Mouse (Mus musculus): ENCODE data around the gene Scnn1g. TPM values are rescaled to one million over a fixed set of nuclear protein-coding genes. Genes with fewer than 3 reads are reported as not detected.

The Scnn1g gene
- polyA plus RNA-seq, 1 experiment: 34.8 TPM

DNA sequence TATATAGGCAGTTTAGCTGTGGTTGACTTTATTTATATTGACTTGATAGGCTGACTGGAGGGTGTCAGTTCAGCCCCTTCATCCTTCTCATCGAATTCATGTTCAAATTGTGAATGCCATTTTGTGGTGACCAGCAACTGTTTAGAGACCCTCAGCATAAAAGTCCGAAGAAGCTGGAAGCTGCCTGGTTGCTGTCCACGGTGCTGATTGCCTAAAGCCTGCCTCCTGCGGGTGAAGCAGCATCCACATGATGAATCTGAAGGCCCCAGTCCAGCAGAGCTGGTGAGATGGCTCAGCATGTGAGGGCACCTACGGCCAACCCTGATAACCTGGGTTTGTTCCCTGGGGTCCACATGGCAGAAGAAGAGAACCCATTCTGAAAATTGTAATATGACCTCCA is 4.1 kb upstream of the Scnn1g start:
- 12% methylated on average over 5 of the region's 5 CpGs for WGBS
- no peaks in the 10 kb centered on the region for H3K4me1 ChIP-seq (ENCODE audit: control insufficient read depth, insufficient read depth, low read length)
- TF ChIP-seq POLR2A (IDR thresholded peaks at IDR 0.05; ENCODE audit: low read depth, low read length) (no peak), CTCF (conservative IDR thresholded peaks at IDR 0.05; ENCODE audit: insufficient read depth, insufficient read length, low read depth, low read length) (no peak; the same call in 1 of the 2 replicates)
- H3K27me3 ChIP-seq (replicated peaks; ENCODE audit: control insufficient read depth, insufficient read depth, low read length): no peaks in the 10 kb centered on the region
- H3K36me3 ChIP-seq (ENCODE audit: control insufficient read depth, insufficient read depth, low read length): no peaks in the 10 kb centered on the region
- peak; percentile 30 for DNase-seq
- H3K27ac ChIP-seq (ENCODE audit: insufficient read depth, low read depth, low read length): no peak overlapping the region
- H3K4me3 ChIP-seq (ENCODE audit: insufficient read depth, low read depth, low read length): no peak overlapping the region

DNA sequence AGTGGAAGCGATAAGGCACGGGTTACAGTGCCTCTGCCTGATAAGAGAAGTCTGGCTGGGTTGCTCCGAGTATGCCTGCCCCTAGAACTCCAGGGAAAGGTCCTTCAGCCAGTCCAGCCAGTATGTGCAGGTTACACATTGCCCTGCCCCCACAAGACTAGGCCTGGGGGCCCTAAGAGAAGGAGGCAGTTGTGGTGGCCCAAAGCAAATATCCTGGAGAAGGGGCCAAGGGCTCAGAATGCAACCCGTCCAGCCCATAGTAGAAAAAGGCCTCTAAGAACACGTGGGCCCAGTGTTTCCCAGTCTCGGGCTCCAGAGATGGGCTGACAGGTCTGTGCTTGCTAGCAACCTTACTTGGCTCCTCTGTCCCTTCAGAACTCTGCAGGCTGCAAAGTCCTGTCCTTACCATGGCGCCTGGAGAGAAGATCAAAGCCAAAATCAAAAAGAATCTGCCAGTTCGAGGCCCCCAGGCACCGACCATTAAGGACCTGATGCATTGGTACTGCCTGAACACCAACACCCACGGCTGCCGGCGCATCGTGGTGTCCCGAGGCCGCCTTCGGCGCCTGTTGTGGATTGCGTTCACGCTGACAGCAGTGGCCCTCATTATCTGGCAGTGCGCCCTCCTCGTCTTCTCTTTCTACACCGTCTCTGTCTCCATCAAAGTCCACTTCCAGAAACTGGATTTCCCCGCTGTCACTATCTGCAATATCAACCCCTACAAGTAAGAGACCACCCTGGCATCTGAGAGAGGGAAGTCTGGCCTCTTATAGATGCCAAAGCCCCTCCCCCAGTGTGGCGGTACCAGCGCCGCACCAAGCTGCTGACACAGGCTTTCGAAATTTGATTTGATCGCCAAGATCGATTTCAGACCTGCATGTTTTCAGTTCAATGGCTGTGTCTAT is 3.5 kb downstream of the Scnn1g start:
- WGBS: 54% methylated on average over 29 of the region's 29 CpGs
- DNase-seq: peak; percentile 16
- Histone ChIP-seq H3K27me3 (replicated peaks; ENCODE audit: control insufficient read depth, insufficient read depth, low read length) (no peaks in the 10 kb centered on the region), H3K27ac (ENCODE audit: insufficient read depth, low read depth, low read length) (peak overlapping the region; percentile 5; the same call in 1 of the 2 replicates), H3K36me3 (ENCODE audit: control insufficient read depth, insufficient read depth, low read length) (no peaks in the 10 kb centered on the region), H3K4me3 (ENCODE audit: insufficient read depth, low read depth, low read length) (no peak overlapping the region), H3K4me1 (ENCODE audit: control insufficient read depth, insufficient read depth, low read length) (no peaks in the 10 kb centered on the region)
- TF ChIP-seq POLR2A (IDR thresholded peaks at IDR 0.05; ENCODE audit: low read depth, low read length) (no peak), CTCF (conservative IDR thresholded peaks at IDR 0.05; ENCODE audit: insufficient read depth, insufficient read length, low read depth, low read length) (no peak)

DNA sequence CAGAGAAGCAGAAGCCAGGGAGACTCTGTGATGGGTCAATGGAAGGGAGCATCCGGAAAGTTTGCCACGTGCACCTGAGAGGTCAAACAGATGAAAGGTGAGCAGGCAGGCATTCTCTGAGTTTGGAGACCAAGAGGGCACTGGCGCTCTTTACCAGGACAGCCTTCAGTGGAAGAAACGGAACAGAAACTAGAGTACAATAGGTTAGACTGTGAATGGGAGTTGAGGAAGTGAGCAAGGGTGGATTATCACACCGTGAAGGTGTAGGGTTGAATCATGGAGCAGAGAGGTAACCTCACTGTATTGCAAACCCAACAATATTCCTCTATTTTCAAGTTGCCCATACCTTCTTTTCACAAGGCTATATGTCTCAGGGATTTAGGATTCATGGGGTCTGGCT is 16.0 kb downstream of the Scnn1g start:
- no peak for TF ChIP-seq CTCF (conservative IDR thresholded peaks at IDR 0.05; ENCODE audit: insufficient read depth, insufficient read length, low read depth, low read length)
- TF ChIP-seq POLR2A (IDR thresholded peaks at IDR 0.05; ENCODE audit: low read depth, low read length): no peak
- no peak for DNase-seq
- Histone ChIP-seq H3K27me3 (replicated peaks; ENCODE audit: control insufficient read depth, insufficient read depth, low read length) (no peaks in the 10 kb centered on the region), H3K4me3 (ENCODE audit: insufficient read depth, low read depth, low read length) (no peak overlapping the region), H3K27ac (ENCODE audit: insufficient read depth, low read depth, low read length) (no peak overlapping the region), H3K36me3 (ENCODE audit: control insufficient read depth, insufficient read depth, low read length) (no peaks in the 10 kb centered on the region; the same call in 1 of the 2 replicates), H3K4me1 (ENCODE audit: control insufficient read depth, insufficient read depth, low read length) (no peaks in the 10 kb centered on the region)
- WGBS: 70% methylated on average over 5 of the region's 5 CpGs

DNA sequence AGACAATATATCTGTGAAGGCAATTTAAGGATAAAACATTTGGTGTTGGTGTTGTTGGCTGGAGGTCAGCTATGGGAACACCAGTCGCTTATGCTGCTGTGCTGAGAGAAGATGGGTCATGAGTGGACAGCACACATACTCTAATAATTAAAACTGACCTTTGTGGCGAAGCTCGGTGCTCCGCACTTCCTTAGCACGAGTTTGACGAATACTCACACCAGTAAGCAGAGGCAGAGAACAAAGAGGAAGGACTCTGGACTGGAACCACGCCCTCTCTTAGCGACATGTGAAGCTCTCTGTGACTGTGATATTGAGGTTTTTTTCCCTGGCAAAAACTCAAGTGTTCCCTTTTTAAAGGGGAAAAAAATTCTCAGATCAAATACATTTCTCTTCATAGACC is 20.5 kb downstream of the Scnn1g start:
- no peak overlapping the region for H3K27ac ChIP-seq (ENCODE audit: insufficient read depth, low read depth, low read length)
- H3K4me1 ChIP-seq (ENCODE audit: control insufficient read depth, insufficient read depth, low read length): no peaks in the 10 kb centered on the region
- no peaks in the 10 kb centered on the region for H3K27me3 ChIP-seq (replicated peaks; ENCODE audit: control insufficient read depth, insufficient read depth, low read length)
- H3K4me3 ChIP-seq (ENCODE audit: insufficient read depth, low read depth, low read length): no peak overlapping the region
- DNase-seq: no peak
- H3K36me3 ChIP-seq (ENCODE audit: control insufficient read depth, insufficient read depth, low read length): no peaks in the 10 kb centered on the region; the same call in 1 of the 2 replicates
- TF ChIP-seq POLR2A (IDR thresholded peaks at IDR 0.05; ENCODE audit: low read depth, low read length) (no peak), CTCF (conservative IDR thresholded peaks at IDR 0.05; ENCODE audit: insufficient read depth, insufficient read length, low read depth, low read length) (no peak)
- 46% methylated on average over 8 of the region's 8 CpGs for WGBS

DNA sequence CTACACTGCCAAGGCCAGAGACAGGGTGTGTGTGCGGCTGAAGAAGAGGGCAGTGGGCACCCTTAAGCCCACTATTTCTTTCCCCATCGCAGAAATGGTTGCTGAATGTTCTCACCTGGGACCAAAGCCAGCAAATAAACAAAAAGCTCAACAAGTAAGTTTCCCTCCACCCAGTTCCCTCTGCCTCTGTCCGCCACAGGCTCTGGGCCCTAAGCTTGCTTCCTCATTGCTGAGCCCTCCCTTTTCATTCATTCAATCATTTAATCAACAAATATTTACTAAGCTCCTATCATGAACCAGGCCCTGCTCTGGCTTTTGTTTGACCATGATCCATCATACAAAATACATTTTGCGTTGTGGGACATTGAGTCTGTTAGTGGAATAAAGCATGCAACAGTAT is 29.0 kb downstream of the Scnn1g start:
- H3K4me1 ChIP-seq (ENCODE audit: control insufficient read depth, insufficient read depth, low read length): no peaks in the 10 kb centered on the region
- no peaks in the 10 kb centered on the region for H3K27me3 ChIP-seq (replicated peaks; ENCODE audit: control insufficient read depth, insufficient read depth, low read length)
- no peaks in the 10 kb centered on the region for H3K36me3 ChIP-seq (ENCODE audit: control insufficient read depth, insufficient read depth, low read length)
- no peak overlapping the region for H3K4me3 ChIP-seq (ENCODE audit: insufficient read depth, low read depth, low read length)
- WGBS: 78% methylated on average over 4 of the region's 4 CpGs
- no peak for DNase-seq
- no peak overlapping the region for H3K27ac ChIP-seq (ENCODE audit: insufficient read depth, low read depth, low read length)
- TF ChIP-seq CTCF (conservative IDR thresholded peaks at IDR 0.05; ENCODE audit: insufficient read depth, insufficient read length, low read depth, low read length): no peak
- no peak for TF ChIP-seq POLR2A (IDR thresholded peaks at IDR 0.05; ENCODE audit: low read depth, low read length)

DNA sequence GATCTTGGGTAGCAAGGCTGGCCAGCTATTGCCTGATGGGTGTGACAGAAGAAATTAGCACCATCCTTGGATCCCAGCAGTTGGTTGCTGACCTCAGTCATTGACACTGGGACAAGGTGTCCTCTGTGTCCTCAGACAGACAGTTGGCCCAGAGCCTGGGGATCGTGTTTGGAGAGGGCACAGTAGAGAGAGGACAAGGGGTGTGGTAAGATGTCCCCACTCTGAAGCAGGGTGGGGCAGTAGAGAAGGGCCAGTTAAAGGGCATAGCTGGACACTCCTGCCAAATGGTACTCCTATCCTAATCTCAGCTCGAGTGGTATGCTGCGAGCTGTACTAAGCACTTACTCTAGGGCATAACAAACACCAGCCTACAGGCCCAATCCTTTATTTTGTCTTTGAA is 33.6 kb downstream of the Scnn1g start:
- H3K4me3 ChIP-seq (ENCODE audit: insufficient read depth, low read depth, low read length): no peak overlapping the region
- no peaks in the 10 kb centered on the region for H3K4me1 ChIP-seq (ENCODE audit: control insufficient read depth, insufficient read depth, low read length)
- H3K27ac ChIP-seq (ENCODE audit: insufficient read depth, low read depth, low read length): no peak overlapping the region
- H3K36me3 ChIP-seq (ENCODE audit: control insufficient read depth, insufficient read depth, low read length): no peaks in the 10 kb centered on the region
- no peak for TF ChIP-seq POLR2A (IDR thresholded peaks at IDR 0.05; ENCODE audit: low read depth, low read length)
- no peak for TF ChIP-seq CTCF (conservative IDR thresholded peaks at IDR 0.05; ENCODE audit: insufficient read depth, insufficient read length, low read depth, low read length)
- no peaks in the 10 kb centered on the region for H3K27me3 ChIP-seq (replicated peaks; ENCODE audit: control insufficient read depth, insufficient read depth, low read length)
- 70% methylated on average over 3 of the region's 3 CpGs for WGBS
- no peak for DNase-seq

DNA sequence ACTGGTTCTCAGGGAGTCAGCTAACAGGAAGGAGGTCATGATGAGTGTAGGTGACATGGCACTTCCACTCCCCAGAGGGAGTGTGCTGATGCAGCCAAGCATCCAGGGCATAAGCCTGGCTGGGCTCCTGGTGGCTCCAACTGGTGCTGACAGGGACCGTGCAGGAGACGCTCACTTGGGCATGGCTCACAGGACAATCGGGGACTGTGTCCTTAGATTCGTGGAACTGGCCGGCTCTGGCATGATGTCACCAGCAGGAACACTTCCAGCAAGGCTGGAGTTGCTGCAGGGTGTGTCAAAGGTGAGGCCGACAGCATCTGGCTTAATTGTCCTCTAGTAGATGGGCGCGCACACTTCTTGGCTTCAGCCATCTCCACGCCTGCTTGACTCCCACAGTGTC is 34.7 kb downstream of the Scnn1g start:
- H3K27ac ChIP-seq (ENCODE audit: insufficient read depth, low read depth, low read length): no peak overlapping the region
- no peaks in the 10 kb centered on the region for H3K4me1 ChIP-seq (ENCODE audit: control insufficient read depth, insufficient read depth, low read length)
- WGBS: 64% methylated on average over 9 of the region's 9 CpGs
- H3K27me3 ChIP-seq (replicated peaks; ENCODE audit: control insufficient read depth, insufficient read depth, low read length): no peaks in the 10 kb centered on the region
- DNase-seq: peak; percentile 11
- no peak for TF ChIP-seq POLR2A (IDR thresholded peaks at IDR 0.05; ENCODE audit: low read depth, low read length)
- H3K36me3 ChIP-seq (ENCODE audit: control insufficient read depth, insufficient read depth, low read length): no peaks in the 10 kb centered on the region
- H3K4me3 ChIP-seq (ENCODE audit: insufficient read depth, low read depth, low read length): no peak overlapping the region
